Mouse (Mus musculus) forebrain, embryonic 13.5 days (tissue): ENCODE measurements around the gene Proser1. TPM values are rescaled to one million over a fixed set of nuclear protein-coding genes. Genes with fewer than 3 reads are reported as not detected.

Experiments used
- ATAC-seq: fragments of 200-750 bp; cut with Nextera tagmentation; 2 replicates; pipeline ENCODE4 v1.8.0; 2017
- H3K27ac ChIP-seq: fragments of 300-500 bp; sonication (generic); 2 replicates; pipeline ENCODE4 v1.5.1; 2015; ENCODE audit warnings: inconsistent platforms, mild to moderate bottlenecking, moderate library complexity
- H3K27me3 ChIP-seq: fragments of 300-500 bp; sonication (generic); 2 replicates; pipeline ENCODE4 v1.6.1; 2015; ENCODE audit warnings: mild to moderate bottlenecking, inconsistent platforms
- H3K36me3 ChIP-seq: fragments of 300-500 bp; sonication (generic); 2 replicates; pipeline ENCODE4 v1.6.1; 2015; ENCODE audit warnings: mild to moderate bottlenecking, inconsistent platforms; ENCODE audit not compliant: poor library complexity, severe bottlenecking
- H3K4me1 ChIP-seq: fragments of 300-500 bp; sonication (generic); 2 replicates; pipeline ENCODE4 v1.6.1; 2015; ENCODE audit warnings: inconsistent platforms
- H3K4me2 ChIP-seq: fragments of 300-500 bp; sonication (generic); 2 replicates; pipeline ENCODE4 v1.6.1; 2015; ENCODE audit warnings: inconsistent platforms, mild to moderate bottlenecking, moderate library complexity
- H3K4me3 ChIP-seq: fragments of 300-500 bp; sonication (generic); 2 replicates; pipeline ENCODE4 v1.5.1; 2015; ENCODE audit warnings: mild to moderate bottlenecking, inconsistent platforms
- H3K9ac ChIP-seq: fragments of 300-500 bp; sonication (generic); 2 replicates; pipeline ENCODE4 v1.6.1; 2015; ENCODE audit warnings: mild to moderate bottlenecking, inconsistent platforms
- H3K9me3 ChIP-seq: fragments of 300-500 bp; sonication (generic); replicated peaks from 2 replicates; pipeline ENCODE4 v1.6.1; 2016; ENCODE audit warnings: inconsistent platforms
- WGBS: fragments of 180-500 bp; shearing (Covaris S2); methylation state at CpG from one replicate; pipeline ENCODE4 v1.1.7; 2015; 5-methylcytosine and 5-hydroxymethylcytosine counted together
- polyA plus RNA-seq: library from polyadenylated mRNA; unstranded; fragments of >200 nt; fragmentation: Nextera tagmentation; extraction: Ambion mirVana; gene quantifications from 2 replicates; pipeline ENCODE4 v1.2.1, GENCODE M21; 2015

The Proser1 gene
- polyA plus RNA-seq, 1 experiment from 2014 or later: 32.9 TPM

GRCm38 (mm10) chr3:53467356-53467755, 3.9 kb downstream of the Proser1 start:
- H3K4me3 ChIP-seq: no peak overlapping the region
- peaks cover 33% of the 10 kb centered on the region for H3K4me1 ChIP-seq
- peaks cover 17% of the 10 kb centered on the region for H3K36me3 ChIP-seq
- H3K27ac ChIP-seq: no peak overlapping the region
- H3K4me2 ChIP-seq: no peak overlapping the region
- no peak overlapping the region for H3K9ac ChIP-seq
- H3K9me3 ChIP-seq: no peaks in the 10 kb centered on the region
- H3K27me3 ChIP-seq: no peaks in the 10 kb centered on the region
- 83% methylated on average over 4 of the region's 5 CpGs for WGBS
- no peak for ATAC-seq

GRCm38 (mm10) chr3:53469650-53470049, 6.2 kb downstream of the Proser1 start:
- Histone ChIP-seq H3K27me3 (no peaks in the 10 kb centered on the region), H3K9me3 (no peaks in the 10 kb centered on the region), H3K9ac (no peak overlapping the region), H3K4me2 (no peak overlapping the region), H3K4me1 (peaks cover 29% of the 10 kb centered on the region), H3K4me3 (no peak overlapping the region), H3K27ac (no peak overlapping the region), H3K36me3 (peaks cover 40% of the 10 kb centered on the region)
- no peak for ATAC-seq
- 89% methylated on average over 5 of the region's 5 CpGs for WGBS

GRCm38 (mm10) chr3:53472061-53472460, 8.6 kb downstream of the Proser1 start:
- H3K27me3 ChIP-seq: no peaks in the 10 kb centered on the region
- no peaks in the 10 kb centered on the region for H3K9me3 ChIP-seq
- no peak overlapping the region for H3K4me3 ChIP-seq
- no peak for ATAC-seq
- peaks cover 4% of the 10 kb centered on the region for H3K4me1 ChIP-seq
- WGBS: 96% methylated on average over 5 of the region's 5 CpGs
- no peak overlapping the region for H3K9ac ChIP-seq
- no peak overlapping the region for H3K4me2 ChIP-seq
- peaks cover 61% of the 10 kb centered on the region for H3K36me3 ChIP-seq
- H3K27ac ChIP-seq: no peak overlapping the region

- H3K9ac ChIP-seq: no peak overlapping the region
- no peaks in the 10 kb centered on the region for H3K4me1 ChIP-seq
- H3K9me3 ChIP-seq: no peaks in the 10 kb centered on the region
- H3K4me2 ChIP-seq: no peak overlapping the region
- ATAC-seq: no peak
- no peak overlapping the region for H3K4me3 ChIP-seq
- H3K27me3 ChIP-seq: no peaks in the 10 kb centered on the region
- peaks cover 82% of the 10 kb centered on the region for H3K36me3 ChIP-seq
- 61% methylated on average over 4 of the region's 4 CpGs for WGBS
- H3K27ac ChIP-seq: no peak overlapping the region
Measured at GRCm38 (mm10) chr3:53474179-53474578, 10.7 kb downstream of the Proser1 start.

GRCm38 (mm10) chr3:53475889-53476288, 12.4 kb downstream of the Proser1 start:
- Histone ChIP-seq H3K9ac (no peak overlapping the region), H3K36me3 (peaks cover 95% of the 10 kb centered on the region), H3K4me1 (no peaks in the 10 kb centered on the region), H3K4me3 (no peak overlapping the region), H3K9me3 (no peaks in the 10 kb centered on the region), H3K27ac (no peak overlapping the region), H3K27me3 (no peaks in the 10 kb centered on the region), H3K4me2 (no peak overlapping the region)
- WGBS: 65% methylated on average over 6 of the region's 6 CpGs
- ATAC-seq: peak; percentile 67

GRCm38 (mm10) chr3:53477468-53477867, 14.0 kb downstream of the Proser1 start:
- 95% methylated on average over 17 of the region's 17 CpGs for WGBS
- Histone ChIP-seq H3K27me3 (no peaks in the 10 kb centered on the region), H3K4me3 (no peak overlapping the region), H3K36me3 (peaks cover 94% of the 10 kb centered on the region), H3K4me2 (no peak overlapping the region), H3K9ac (no peak overlapping the region), H3K4me1 (no peaks in the 10 kb centered on the region), H3K9me3 (no peaks in the 10 kb centered on the region), H3K27ac (no peak overlapping the region)
- ATAC-seq: no peak

GRCm38 (mm10) chr3:53478419-53479046, 15.1 kb downstream of the Proser1 start:
- Histone ChIP-seq H3K4me3 (no peak overlapping the region), H3K9me3 (no peaks in the 10 kb centered on the region), H3K27me3 (no peaks in the 10 kb centered on the region), H3K36me3 (peaks cover 88% of the 10 kb centered on the region), H3K27ac (no peak overlapping the region), H3K4me2 (no peak overlapping the region), H3K9ac (no peak overlapping the region), H3K4me1 (no peaks in the 10 kb centered on the region)
- peak; percentile 28; the same call in 1 of the 2 replicates for ATAC-seq
- 96% methylated on average over 30 of the region's 30 CpGs for WGBS

- H3K27ac ChIP-seq: no peak overlapping the region
- no peak overlapping the region for H3K9ac ChIP-seq
- no peaks in the 10 kb centered on the region for H3K4me1 ChIP-seq
- 90% methylated on average over 8 of the region's 8 CpGs for whole genome bisulfite sequencing
- H3K4me2 ChIP-seq: no peak overlapping the region
- H3K27me3 ChIP-seq: no peaks in the 10 kb centered on the region
- H3K36me3 ChIP-seq: peaks cover 40% of the 10 kb centered on the region
- ATAC-seq: no peak
- H3K4me3 ChIP-seq: no peak overlapping the region
- no peaks in the 10 kb centered on the region for H3K9me3 ChIP-seq
Measured at GRCm38 (mm10) chr3:53483414-53484059, 20.1 kb downstream of the Proser1 start.

GRCm38 (mm10) chr3:53486561-53486960, 23.1 kb downstream of the Proser1 start:
- Histone ChIP-seq H3K27me3 (no peaks in the 10 kb centered on the region), H3K4me3 (no peak overlapping the region), H3K36me3 (peaks cover 12% of the 10 kb centered on the region), H3K9ac (no peak overlapping the region), H3K27ac (no peak overlapping the region), H3K4me1 (no peaks in the 10 kb centered on the region), H3K9me3 (no peaks in the 10 kb centered on the region), H3K4me2 (no peak overlapping the region)
- ATAC-seq: no peak
- WGBS: 90% methylated on average over 10 of the region's 10 CpGs

- ATAC-seq: no peak
- no peaks in the 10 kb centered on the region for H3K4me1 ChIP-seq
- no peak overlapping the region for H3K4me2 ChIP-seq
- no peak overlapping the region for H3K27ac ChIP-seq
- H3K36me3 ChIP-seq: peaks cover 8% of the 10 kb centered on the region
- WGBS: 83% methylated on average over 9 of the region's 9 CpGs
- H3K4me3 ChIP-seq: no peak overlapping the region
- H3K9ac ChIP-seq: no peak overlapping the region
- no peaks in the 10 kb centered on the region for H3K27me3 ChIP-seq
- no peaks in the 10 kb centered on the region for H3K9me3 ChIP-seq
Measured at GRCm38 (mm10) chr3:53486996-53487576, 23.6 kb downstream of the Proser1 start.

GRCm38 (mm10) chr3:53488353-53488752, 24.9 kb downstream of the Proser1 start, which contains the start of gene Stoml3:
TSS of gene Stoml3 (plus strand) at chr3:53488653.
- ATAC-seq: no peak
- Histone ChIP-seq H3K36me3 (no peaks in the 10 kb centered on the region), H3K4me1 (no peaks in the 10 kb centered on the region), H3K27me3 (no peaks in the 10 kb centered on the region), H3K27ac (no peak within 1 kb of the TSS), H3K9me3 (no peaks in the 10 kb centered on the region), H3K9ac (no peak within 1 kb of the TSS), H3K4me3 (no peak within 1 kb of the TSS), H3K4me2 (no peak within 1 kb of the TSS)
- WGBS: 72% methylated on average over 6 of the region's 6 CpGs

- H3K36me3 ChIP-seq: no peaks in the 10 kb centered on the region
- H3K4me2 ChIP-seq: no peak overlapping the region
- no peak for ATAC-seq
- no peak overlapping the region for H3K27ac ChIP-seq
- 92% methylated on average over 6 of the region's 6 CpGs for WGBS
- H3K4me1 ChIP-seq: no peaks in the 10 kb centered on the region
- H3K9me3 ChIP-seq: no peaks in the 10 kb centered on the region
- no peaks in the 10 kb centered on the region for H3K27me3 ChIP-seq
- H3K4me3 ChIP-seq: no peak overlapping the region
- no peak overlapping the region for H3K9ac ChIP-seq
Measured at GRCm38 (mm10) chr3:53498351-53498905, 35.0 kb downstream of the Proser1 start.
